Mouse (Mus musculus): ENCODE data around the gene C8b.

Gene C8b

DNA sequence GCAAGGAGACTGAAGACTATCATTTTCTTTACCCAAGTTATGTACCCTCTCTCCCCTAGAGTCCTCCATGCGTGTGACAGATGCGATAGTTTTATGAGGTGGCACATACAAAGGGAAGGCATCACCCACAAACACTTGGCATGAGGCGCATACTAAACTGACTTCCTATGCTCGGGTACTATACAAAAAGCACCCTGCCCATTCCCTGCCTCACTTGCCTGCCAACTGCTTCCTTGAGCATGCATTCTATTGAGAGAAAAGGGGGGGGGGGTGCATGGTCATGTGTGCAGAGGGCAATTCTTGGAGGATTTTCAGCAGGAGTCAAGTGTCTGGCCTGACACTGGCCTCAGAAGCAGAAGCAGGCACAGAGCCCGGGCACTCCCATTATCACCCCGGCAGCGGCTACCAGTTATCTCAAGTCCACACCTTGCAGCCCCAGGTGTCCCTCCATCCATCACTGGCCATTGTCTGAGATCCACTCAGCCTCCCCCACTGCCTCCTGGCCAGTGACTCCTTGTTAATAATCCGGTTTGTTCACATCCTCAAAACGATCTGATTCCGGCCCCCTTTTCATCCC lies 44.7 kb downstream of the C8b start:
- no peak for DNase-seq (ENCODE audit: inconsistent ontology term)

DNA sequence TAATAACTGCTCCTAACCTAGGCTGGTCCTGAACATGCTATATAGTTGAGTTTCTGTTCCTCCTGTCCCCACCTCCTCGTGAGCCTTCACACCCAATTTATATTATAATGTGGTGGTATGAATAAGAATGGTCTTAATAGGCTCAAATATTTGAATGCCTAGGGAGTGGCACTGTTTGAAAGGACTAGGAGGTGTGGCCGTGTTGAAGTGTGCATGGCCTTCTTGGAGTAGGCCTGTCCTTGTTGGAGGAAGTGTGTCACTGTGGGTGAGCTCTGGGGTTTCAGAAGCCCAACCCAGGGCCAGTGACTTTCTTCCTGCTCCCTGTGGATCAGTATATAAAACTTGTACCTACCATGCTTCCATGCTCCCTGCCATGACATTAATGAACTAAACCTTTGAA lies 47.5 kb downstream of the C8b start:
- DNase-seq (ENCODE audit: inconsistent ontology term), result no peak

DNA sequence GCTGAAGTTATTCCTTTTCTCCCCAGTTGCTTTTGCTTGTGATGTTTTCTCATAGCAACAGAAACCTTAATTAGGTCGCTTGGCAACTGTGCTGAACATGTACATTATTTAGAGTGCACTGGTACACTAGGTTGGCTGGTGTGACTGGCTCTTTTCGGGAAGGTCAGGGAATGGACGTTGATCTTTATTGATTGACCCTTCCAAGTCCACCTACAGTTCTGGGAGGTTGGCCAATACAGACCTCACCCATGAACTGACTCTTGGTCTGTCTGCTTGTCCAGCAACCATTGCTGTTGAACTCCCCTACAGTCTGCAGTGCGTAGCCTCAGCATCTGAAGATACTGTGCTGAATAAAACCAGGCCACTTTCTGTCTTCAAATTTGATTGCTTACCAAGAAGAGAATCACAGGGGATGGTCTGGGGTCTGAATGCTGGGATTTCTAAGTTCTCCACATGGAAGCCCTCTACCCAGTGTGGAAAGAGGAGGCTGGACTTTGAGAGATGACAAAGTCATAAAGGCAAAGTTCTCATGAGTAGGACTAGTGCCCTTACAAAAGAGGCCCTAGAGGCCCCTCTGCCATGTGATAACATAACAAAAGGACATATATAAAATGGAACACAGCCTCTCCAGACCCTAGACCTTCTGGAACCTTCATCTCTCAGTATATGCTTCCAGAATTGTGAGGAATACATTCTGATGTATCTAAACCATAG lies 50.6 kb downstream of the C8b start:
- no peak for DNase-seq (ENCODE audit: inconsistent ontology term)

DNA sequence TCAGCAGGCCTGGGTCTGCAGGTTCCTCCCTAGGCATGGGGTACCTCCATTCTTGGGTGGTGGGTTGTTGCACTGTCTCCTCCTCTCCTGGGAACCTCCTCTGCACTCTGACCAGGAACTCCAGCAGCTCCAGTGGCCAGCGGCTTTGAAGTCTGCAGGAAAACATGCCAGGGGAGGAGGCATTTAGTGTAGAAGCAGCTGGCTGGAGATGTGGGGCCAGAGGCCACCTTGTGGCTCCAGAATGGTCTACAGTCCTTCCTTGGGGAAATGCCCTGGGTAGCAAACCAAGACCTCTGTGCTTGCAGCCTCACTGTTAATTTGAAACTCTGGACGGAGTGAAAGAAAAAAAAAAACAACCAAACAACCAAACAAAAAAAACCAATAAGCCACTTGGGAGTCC lies 51.4 kb downstream of the C8b start:
- no peak for DNase-seq (ENCODE audit: inconsistent ontology term)

DNA sequence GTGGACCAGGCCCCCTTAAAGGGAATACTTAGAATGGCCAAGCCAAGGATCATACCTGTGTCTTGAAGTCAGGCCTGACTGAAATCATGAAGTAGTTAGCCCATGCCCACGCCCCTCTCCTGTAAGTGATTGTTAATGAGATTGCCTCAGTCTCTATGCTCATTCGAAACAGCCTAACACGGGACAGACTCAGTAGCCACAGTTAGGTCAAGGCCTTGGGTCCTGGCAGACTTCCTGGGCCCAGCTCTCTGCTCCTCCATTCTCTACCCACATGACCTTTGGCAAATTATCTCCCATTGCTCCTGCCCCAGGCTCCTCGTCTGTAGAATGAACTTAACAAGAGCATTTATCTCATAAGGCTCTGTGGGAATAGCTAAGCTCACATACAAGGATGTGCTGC lies 52.9 kb downstream of the C8b start:
- DNase-seq (ENCODE audit: inconsistent ontology term), result no peak

DNA sequence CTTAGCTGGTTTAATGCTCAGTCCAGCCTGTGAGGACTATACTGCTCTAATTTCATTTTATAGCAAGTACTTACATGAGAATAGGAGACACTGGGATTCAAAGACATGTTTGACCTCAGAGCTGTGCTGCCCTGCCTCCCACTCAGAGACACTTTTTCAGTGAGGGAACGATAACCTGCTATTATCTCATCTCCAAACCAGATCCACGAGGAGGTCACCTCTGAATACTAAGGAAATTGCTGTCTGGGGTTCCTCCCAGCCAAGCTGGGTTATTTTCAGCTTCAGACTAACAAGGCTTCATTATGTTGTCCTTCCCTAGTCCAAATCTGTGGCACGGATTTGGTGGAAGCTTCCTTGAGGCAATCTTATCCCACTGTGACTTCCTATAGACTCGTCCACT lies 53.8 kb downstream of the C8b start:
- no peak for DNase-seq (ENCODE audit: inconsistent ontology term)

DNA sequence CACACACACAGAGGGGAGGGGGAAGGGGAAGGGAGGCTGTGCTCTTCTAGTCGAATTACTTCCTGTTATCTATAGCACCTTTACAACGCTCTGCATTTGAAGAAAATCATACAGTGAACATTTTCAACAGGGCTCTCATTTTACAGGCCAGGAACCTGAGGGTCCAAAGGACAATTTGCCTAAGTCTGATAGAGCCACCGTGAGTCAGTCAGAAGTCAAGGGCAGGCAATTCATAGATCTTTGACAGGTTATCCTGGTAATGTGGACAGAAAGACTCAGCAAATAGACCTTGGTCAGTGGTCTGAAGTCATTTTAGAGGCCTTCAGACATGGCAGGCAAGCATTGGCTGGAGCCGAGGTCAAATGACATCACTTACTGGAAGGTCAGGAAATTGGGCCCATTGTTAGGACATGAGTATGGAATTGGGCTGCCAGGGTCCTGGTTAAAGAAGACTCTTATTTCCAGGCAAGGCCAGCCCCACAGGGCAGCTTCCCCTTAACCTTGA lies 57.5 kb downstream of the C8b start:
- DNase-seq (ENCODE audit: inconsistent ontology term), result no peak

DNA sequence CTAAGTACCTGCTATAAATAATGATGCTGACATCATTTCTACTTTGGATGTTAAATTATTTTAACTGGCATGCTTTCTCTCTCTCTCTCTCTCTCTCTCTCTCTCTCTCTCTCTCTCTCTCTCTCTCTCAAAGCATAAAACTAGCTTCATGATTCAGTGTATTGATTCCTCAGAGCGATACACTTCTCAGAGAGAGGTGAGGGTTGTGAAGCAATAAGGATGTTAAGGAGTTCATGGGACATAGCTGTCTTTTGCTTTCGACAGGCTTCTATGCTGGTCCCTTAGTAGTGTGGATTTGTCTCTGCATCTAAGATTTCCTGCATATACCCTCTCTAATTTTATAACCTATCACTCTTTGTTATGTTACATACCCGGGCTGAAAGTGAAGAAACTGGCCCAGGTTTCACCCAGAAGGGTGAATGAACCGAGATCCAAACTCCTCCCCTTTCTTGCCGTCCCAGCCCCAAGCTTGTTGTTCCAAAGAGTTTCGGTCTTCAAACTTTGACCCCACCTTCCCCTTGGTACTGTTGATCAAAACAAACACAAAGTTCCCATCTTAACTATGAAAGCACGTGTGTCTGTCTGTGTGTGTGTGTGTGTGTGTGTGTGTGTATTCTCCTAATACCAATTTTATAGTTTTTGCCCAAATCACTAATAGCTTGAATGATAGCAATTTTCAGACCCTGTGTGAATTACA lies 58.4 kb downstream of the C8b start:
- DNase-seq (ENCODE audit: inconsistent ontology term), result no peak

DNA sequence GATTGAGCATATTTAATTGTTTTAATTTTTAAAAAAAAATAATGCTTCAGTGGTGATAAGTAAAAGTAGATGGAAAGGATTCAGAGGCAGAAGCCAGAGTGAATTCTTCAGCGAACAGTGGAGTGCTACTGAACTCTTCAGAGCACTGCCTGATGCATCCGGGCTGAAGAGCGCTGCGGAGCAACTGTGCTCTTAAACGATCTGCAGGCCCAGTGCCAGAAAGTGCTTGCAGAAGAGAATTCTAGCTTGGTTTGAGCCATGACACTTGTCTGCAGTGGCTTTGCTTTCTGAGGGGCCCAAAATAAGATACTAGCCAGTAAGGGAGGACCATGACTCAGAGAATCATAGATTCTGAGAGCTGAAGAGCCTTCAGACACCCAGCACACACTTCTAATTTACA lies 62.8 kb downstream of the C8b start:
- DNase-seq (ENCODE audit: inconsistent ontology term), result no peak

DNA sequence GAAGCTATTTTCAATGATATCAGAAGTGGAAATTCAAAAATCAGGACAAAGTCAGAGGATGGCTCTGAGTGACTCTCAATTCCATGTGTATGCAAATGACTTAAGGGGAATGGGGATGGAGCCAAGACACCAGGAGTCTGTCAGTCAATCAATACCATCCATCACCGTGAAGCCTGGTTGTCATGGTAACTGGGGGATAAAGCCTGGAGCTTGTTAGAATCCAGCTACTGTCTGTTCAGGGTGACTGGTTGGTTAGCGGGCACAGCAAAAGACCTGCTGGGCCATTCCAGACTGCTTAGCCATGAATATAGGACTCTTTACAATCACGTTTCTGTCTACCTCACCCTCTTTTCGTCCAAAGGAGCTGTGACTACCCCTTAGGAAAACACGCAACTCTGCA lies 69.0 kb downstream of the C8b start:
- DNase-seq (ENCODE audit: inconsistent ontology term), result no peak

DNA sequence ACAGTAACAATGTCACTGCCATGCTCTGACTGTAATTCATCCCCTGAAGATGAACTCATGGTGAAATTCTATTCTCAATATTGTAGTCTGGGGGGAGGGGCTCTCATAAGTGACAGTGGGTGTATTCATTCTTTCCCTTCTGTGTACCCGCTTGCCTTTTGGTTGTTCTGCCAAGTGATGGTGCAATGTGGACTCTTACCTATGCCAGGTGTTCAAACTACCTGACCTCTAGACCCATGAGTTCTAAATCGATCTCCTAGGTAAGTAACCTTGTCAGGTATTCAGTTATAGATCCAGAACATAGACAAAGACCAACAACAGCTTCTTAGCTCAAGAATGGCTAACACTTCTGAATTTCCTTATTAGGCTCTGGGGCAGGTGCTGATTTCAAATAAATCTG lies 72.2 kb downstream of the C8b start:
- DNase-seq (ENCODE audit: inconsistent ontology term), result no peak

DNA sequence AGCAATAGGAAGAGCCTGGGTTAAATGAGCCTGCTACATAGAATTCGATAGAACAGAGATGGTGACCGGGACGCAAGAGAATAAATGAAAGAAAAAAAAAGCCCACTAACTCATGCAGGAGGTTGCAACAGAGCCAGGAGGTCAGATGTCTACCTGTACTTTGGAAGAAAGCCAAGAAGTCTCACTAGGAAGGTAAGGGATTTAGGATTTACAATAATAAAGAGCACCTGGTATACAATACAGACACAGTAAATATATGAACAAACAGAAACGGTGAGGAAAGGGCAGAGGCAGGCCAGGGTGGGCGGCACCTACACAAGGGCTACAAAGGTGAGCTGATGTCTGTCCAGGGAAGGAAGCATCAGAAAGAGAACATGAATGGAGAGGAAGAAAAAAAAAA lies 76.1 kb downstream of the C8b start:
- DNase-seq (ENCODE audit: inconsistent ontology term), result no peak

DNA sequence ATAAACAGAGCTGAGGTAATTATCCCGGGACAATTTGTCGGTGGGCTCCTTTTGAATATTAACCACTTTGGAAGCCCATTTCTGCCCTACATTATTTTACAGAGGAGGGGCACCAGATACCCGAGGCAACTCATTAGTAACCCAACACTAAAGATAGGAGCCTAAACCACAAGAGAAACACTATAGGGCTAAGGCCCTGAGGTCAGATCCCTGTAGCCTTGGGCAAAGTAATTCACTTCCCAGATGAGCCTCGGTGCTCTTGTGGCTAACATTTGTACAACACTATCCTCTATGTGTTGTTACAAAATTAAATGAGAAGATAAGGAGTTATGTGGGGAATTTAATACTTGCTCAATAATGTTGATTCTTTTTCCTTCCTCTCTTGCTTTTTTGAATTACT lies 77.4 kb downstream of the C8b start:
- DNase-seq (ENCODE audit: inconsistent ontology term), result no peak
